Mouse (Mus musculus) megakaryocyte, embryonic 14.5 days (primary cell): ENCODE data around the gene Fbxl19.

ENCODE experiments used
- FLI1 ChIP-seq: IDR thresholded peaks from 2 replicates; pipeline ENCODE4 v1.6.1; 2012; ENCODE audit warnings: low read length, inconsistent platforms, mixed read lengths
- GATA1 ChIP-seq: IDR thresholded peaks from 3 replicates; pipeline ENCODE4 v1.6.1; 2012; ENCODE audit warnings: mixed read lengths, low read length, inconsistent platforms, borderline replicate concordance

GRCm38 (mm10) chr7:127812292-127812691 lies 67.9 kb downstream of the Fbxl19 start:
- TF ChIP-seq GATA1 (no peak), FLI1 (no peak)
